Comparison of ENCODE assay signal across 22 mouse cellular contexts in genomic region chr4:109014091-109014490, GRCm38 (mm10). TPM values are rescaled to one million over a fixed set of nuclear protein-coding genes. Genes with fewer than 3 reads are reported as not detected.
A peak's percentile ranks its signal among the peaks of the same experiment; 100 is the strongest.
DNase-seq lines count a peak whose midpoint lies in the region; ATAC-seq and TF ChIP-seq lines count a peak whose summit lies in the region.
"Had no signal": no experiment of that assay in that cellular context is flagged by ENCODE, and none has a peak within 500 bp of the region (broad histone marks: within the 10 kb centered on the region; RNA-seq: fewer than 3 reads in every experiment).

No protein-coding gene starts in this region.

- peaks cover 6% of the 10 kb centered on the region; the same call in 1 of the 2 replicates for H3K79me2 ChIP-seq in liver, adult 2 months (ENCODE audit: control insufficient read depth, insufficient read depth, low read length)

- DNase-seq in kidney, adult 11 months, result peak; percentile 11
- no peak for DNase-seq in kidney, postnatal 4 days
- peak; percentile 60 for DNase-seq in kidney, adult 2 months
- no peak for DNase-seq in kidney, postnatal 25 days
- DNase-seq in kidney, adult 9 months, result peak; percentile 58
- DNase-seq in liver, adult 2 months (ENCODE audit: extremely low read depth, low read depth, low spot score), result peak; percentile 43
- DNase-seq: adrenal gland, adult 2 months; adrenal gland, adult 8-10 months; adrenal gland, postnatal 10 days; adrenal gland, postnatal 14 days; adrenal gland, postnatal 25 days; adrenal gland, postnatal 36 days; B cell, adult 2 months; cerebellum, adult 11 months; cerebellum, adult 11-12 months had no signal

- no peaks in the 10 kb centered on the region for H3K27me3 ChIP-seq in kidney, adult 2 months (replicated peaks; ENCODE audit: control insufficient read depth, insufficient read depth, low read length)
- H3K27me3 ChIP-seq in kidney, embryonic 14.5 days (ENCODE audit: control insufficient read depth, insufficient read depth, low read length), result no peaks in the 10 kb centered on the region
- H3K27me3 ChIP-seq in liver, adult 2 months (ENCODE audit: control insufficient read depth, insufficient read depth, low read length), result no peaks in the 10 kb centered on the region
- H3K27me3 ChIP-seq in liver, embryonic 12.5 days (replicated peaks), result no peaks in the 10 kb centered on the region
- H3K27me3 ChIP-seq: CH12.LX, Patski had no signal

- no peak for TF ChIP-seq CTCF in kidney, adult 2 months (conservative IDR thresholded peaks at IDR 0.05; ENCODE audit: insufficient read depth, insufficient read length, low read depth, low read length)
- no peak for TF ChIP-seq CTCF in liver, adult 2 months (IDR thresholded peaks at IDR 0.05; ENCODE audit: low read depth, low read length)

- no peak for TF ChIP-seq POLR2A in kidney, adult 2 months (IDR thresholded peaks at IDR 0.05; ENCODE audit: low read depth, low read length)
- TF ChIP-seq POLR2A in liver, adult 2 months (IDR thresholded peaks at IDR 0.05; ENCODE audit: extremely low read depth, insufficient read depth, low read length), result no peak

- H3K9me3 ChIP-seq in kidney, embryonic 14.5 days (ENCODE audit: control insufficient read depth, low read length), result no peaks in the 10 kb centered on the region
- H3K9me3 ChIP-seq in liver, embryonic 12.5 days (replicated peaks), result no peaks in the 10 kb centered on the region
- H3K9me3 ChIP-seq: G1E had no signal

- peaks cover 12% of the 10 kb centered on the region; the same call in 1 of the 2 replicates for H3K4me1 ChIP-seq in kidney, adult 2 months (ENCODE audit: control insufficient read depth, insufficient read depth, low read length)
- no peaks in the 10 kb centered on the region for H3K4me1 ChIP-seq in kidney, embryonic 14.5 days (ENCODE audit: control insufficient read depth, insufficient read depth, low read length)
- H3K4me1 ChIP-seq in liver, adult 2 months (ENCODE audit: control insufficient read depth, insufficient read depth, low read length), result peaks cover 2% of the 10 kb centered on the region
- H3K4me1 ChIP-seq in liver, embryonic 12.5 days, result no peaks in the 10 kb centered on the region

- ATAC-seq in kidney, embryonic 14.5 days (ENCODE audit: low FRiP score, low TSS enrichment), result no peak
- no peak for ATAC-seq in liver, embryonic 12.5 days
- ATAC-seq: activated CD4-positive, CD25-positive, alpha-beta regulatory T cell, adult 4 months; CD4-positive, CD25-positive, alpha-beta regulatory T cell, adult 4 months; Patski had no signal

- H3K27ac ChIP-seq in kidney, adult 2 months (ENCODE audit: insufficient read depth, low read depth, low read length), result no peak overlapping the region
- H3K27ac ChIP-seq in kidney, embryonic 14.5 days (ENCODE audit: low read depth, low read length), result no peak overlapping the region
- no peak overlapping the region for H3K27ac ChIP-seq in liver, adult 2 months (replicated peaks; ENCODE audit: insufficient read depth, low read depth, low read length)
- H3K27ac ChIP-seq in liver, embryonic 12.5 days, result no peak overlapping the region

- no peak overlapping the region for H3K4me3 ChIP-seq in kidney, adult 2 months (ENCODE audit: insufficient read depth, low read depth, low read length)
- no peak overlapping the region for H3K4me3 ChIP-seq in kidney, embryonic 14.5 days (ENCODE audit: low read length)
- H3K4me3 ChIP-seq in liver, adult 2 months (ENCODE audit: insufficient read depth, low read depth, low read length), result no peak overlapping the region
- no peak overlapping the region for H3K4me3 ChIP-seq in liver, embryonic 12.5 days

- H3K9ac ChIP-seq in kidney, embryonic 14.5 days (ENCODE audit: low read depth, low read length), result no peak overlapping the region
- H3K9ac ChIP-seq in liver, adult 2 months (ENCODE audit: low read depth, low read length), result no peak overlapping the region
- no peak overlapping the region for H3K9ac ChIP-seq in liver, embryonic 12.5 days

- 75% methylated on average over 4 of the region's 4 CpGs for WGBS in kidney, adult 2 months
- WGBS in kidney, embryonic 14.5 days, result 93% methylated on average over 4 of the region's 4 CpGs
- WGBS in liver, adult 2 months, result 44% methylated on average over 4 of the region's 4 CpGs
- 87% methylated on average over 4 of the region's 4 CpGs for WGBS in liver, embryonic 12.5 days (ENCODE audit: insufficient replicate concordance)

- peaks cover 2% of the 10 kb centered on the region for H3K36me3 ChIP-seq in kidney, adult 2 months (ENCODE audit: control insufficient read depth, insufficient read depth, low read length)
- peaks cover 22% of the 10 kb centered on the region for H3K36me3 ChIP-seq in kidney, embryonic 14.5 days (ENCODE audit: control insufficient read depth, insufficient read depth, low read length)
- peaks cover 24% of the 10 kb centered on the region for H3K36me3 ChIP-seq in liver, adult 2 months (ENCODE audit: control insufficient read depth, insufficient read depth, low read length)
- peaks cover 36% of the 10 kb centered on the region for H3K36me3 ChIP-seq in liver, embryonic 12.5 days

- H3K4me2 ChIP-seq in kidney, embryonic 14.5 days (replicated peaks; ENCODE audit: low read depth, low read length), result no peak overlapping the region
- no peak overlapping the region for H3K4me2 ChIP-seq in liver, embryonic 12.5 days

RNA-seq across cellular contexts. Expression of gene Nrd1, which starts 13.6 kb away (rescaled TPM):
- polyA plus RNA-seq in kidney, adult 2 months (2012; rRNA removed), result 38.5 and 50.5 TPM in 2 replicates
- polyA plus RNA-seq in kidney, embryonic 14.5 days (2014; fragmentation: Nextera tagmentation; extraction: Ambion mirVana), result 40.7 and 57.2 TPM in 2 replicates
- 56.6 and 61.5 TPM in 2 replicates for total RNA-seq in liver, adult 2 months (2014; rRNA removed)
- polyA plus RNA-seq in liver, adult 2 months (2012; rRNA removed), result 13.3 and 14.5 TPM in 2 replicates
- 55.3 and 56.0 TPM in 2 replicates for polyA plus RNA-seq in liver, embryonic 12.5 days (2016; fragmentation: Nextera tagmentation; extraction: Ambion mirVana)

Comparison
In these comparisons a context has a peak if more than half of its experiments do, and no peak if none do; other contexts are left out.
1. DNase-seq: peak in kidney, adult 11 months (single experiment), kidney, adult 2 months (single experiment), kidney, adult 9 months (single experiment) and liver, adult 2 months (single experiment); none in kidney, postnatal 4 days (0 of 2) and kidney, postnatal 25 days (0 of 2).